Mouse (Mus musculus): ENCODE measurements at regions not wholly inside any gene's neighbourhood (a gene's known extent, or its start where the extent isn't known, plus 50 kb on each side); places are given as distances from the start of the nearest gene placed in this dataset.

DNA sequence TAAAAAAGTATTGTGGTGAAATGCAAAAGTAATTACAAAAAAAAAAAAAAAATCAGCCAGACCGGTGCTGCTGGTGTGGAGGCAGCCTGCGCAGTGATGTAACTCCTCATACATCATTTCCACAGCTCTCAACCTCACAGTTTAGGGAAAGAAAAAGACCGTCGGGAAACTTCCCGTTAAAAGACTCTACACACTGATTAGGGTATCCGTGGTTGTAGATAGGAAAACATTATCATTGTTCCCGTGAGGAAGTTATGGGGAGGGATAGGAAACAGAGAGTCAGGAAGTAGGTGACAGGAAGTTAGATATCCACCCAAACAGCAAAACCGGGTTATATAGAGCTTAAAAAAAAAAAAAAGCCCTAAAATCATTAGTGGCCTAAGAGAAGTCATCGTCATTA is 52.9 kb upstream of the Zfp64 start:
- TF ChIP-seq MAFK (IDR thresholded peaks at IDR 0.05; ENCODE audit: insufficient replicate concordance, low read length) (no peak), RCOR1 (conservative IDR thresholded peaks at IDR 0.05; ENCODE audit: low read depth, low read length) (no peak), CTCF (conservative IDR thresholded peaks at IDR 0.05 in 1 of 2, IDR thresholded peaks at IDR 0.05 in 1 of 2; ENCODE audit: low read depth in 2 of 2, low read length in 2 of 2) (no peak)

All from CH12.LX (cell line).